Mouse (Mus musculus) R1 (cell line): ENCODE data around the gene Tnni3.
A peak's percentile ranks its signal among the peaks of the same experiment; 100 is the strongest.

ENCODE experiments used
- DNase-seq: peaks from one replicate; pipeline ENCODE4 v3.0.0-alpha.2; 2018; ENCODE audit warnings: low read depth, low spot score

Tnni3 gene

GRCm38 (mm10) chr7:4499034-4499433 is 25.0 kb downstream of the Tnni3 start:
- no peak for DNase-seq

DNA sequence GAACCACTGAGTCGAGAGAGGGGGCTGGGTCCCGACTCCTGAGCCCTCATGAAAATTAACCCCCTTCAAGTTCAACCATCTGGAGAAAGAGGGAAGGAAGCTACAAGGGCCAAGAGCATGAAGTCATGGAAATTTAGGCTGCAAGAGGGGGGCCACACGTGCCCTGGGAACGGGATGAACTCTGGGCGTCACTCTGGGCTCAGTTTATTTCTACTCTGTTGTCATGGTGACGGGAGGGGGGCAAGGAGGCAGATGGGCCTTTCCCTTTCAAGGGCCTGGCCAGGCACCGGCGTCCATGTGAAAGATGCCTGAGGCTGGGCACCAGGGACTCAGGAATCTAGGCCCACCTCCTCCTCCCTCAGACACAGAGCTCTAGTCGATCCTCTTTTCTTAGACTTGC is 25.8 kb downstream of the Tnni3 start:
- no peak for DNase-seq

DNA sequence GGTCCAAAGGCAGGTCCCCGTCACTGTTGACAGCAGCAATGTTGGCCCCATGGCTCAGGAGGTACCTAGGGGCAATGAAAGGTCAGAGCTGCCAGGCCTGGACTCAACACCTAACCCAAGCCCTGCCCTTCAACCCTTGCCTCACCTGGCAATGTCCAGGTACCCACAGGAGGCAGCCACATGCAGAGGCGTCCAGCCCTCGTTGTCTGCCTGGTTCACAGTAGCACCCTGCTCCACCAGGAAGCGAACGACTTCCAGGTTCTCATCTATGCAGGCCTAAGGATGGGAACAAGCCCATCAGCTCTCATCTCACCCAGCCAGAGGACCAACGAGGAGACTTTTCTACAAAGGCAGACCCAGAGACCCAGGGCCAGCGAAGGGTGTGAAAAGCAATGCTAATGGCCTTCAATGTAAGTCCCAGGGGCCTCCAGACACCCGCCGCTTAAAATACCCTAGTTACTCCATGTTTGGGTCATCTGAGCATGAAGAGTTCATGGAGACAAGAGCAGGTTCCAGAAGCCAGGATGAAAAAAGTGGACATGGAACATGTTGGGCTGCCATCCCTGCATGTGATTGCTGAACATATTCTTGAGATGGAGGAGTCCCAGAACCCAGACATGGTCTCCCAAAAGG is 26.6 kb downstream of the Tnni3 start:
- no peak for DNase-seq

DNA sequence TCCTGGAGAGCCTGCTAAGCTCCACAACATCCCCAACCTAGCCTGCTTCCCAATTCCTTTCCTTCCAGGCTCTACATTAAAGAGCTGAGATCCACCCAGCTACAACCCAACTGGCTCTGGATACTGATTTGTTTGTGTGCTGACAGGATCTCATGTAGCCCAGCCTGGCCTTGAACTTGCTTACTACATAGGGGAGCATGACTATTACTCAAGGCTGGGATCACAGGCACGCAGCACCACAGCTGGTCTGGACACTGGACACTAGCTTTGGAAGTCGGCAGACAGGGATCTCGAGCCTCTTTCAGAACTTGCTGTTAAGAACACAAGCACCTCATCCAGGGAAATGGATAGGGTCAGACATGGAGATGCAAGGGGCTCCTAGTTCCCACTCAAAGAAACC is 27.6 kb downstream of the Tnni3 start:
- no peak for DNase-seq

GRCm38 (mm10) chr7:4493991-4494390 is 30.0 kb downstream of the Tnni3 start:
- no peak for DNase-seq

DNA sequence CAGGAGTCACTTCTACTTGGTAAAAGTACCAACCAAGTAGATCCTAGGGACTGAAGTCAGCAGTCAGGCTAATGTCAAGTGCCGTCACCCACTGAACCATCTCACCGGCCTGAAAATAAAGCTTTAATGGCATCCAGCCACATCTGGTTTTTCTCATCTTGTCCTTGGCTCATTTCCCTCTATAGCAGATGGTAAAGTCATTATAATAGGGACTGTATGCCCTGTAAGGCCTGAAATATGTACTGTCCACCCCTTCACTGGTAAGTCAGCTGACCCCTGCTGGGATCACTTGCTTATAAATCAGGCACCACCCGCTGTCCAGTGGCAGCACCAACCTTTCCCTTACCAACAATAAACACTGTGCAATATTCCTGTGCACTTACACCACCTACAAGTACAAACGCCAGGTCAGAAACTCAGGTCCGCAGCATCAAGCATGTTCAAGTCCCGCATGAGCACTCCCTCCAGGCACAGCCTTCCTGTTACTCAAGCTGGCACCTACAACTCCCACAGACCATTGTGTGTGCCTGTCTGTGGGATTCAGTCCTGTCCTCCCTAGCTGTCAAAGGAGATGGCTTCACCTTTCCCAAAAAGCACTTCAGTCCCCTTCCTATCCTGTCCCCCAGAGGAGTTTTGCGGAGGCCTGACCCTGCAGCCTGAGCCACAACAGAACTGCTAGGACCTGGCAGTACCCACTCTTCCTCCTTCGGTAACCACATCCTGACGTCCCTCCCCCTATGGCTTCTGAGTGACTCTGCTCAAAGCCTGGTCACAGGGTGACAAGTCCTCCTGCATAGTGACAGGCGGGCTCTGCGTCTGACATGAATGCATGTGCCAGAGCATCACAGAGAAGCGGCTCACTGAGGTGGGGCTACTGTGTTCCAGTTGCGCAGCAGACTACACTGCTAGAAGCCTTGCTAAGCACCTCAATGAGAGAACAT is 31.5 kb downstream of the Tnni3 start:
- no peak for DNase-seq

GRCm38 (mm10) chr7:4491308-4491707 is 32.7 kb downstream of the Tnni3 start:
- no peak for DNase-seq

DNA sequence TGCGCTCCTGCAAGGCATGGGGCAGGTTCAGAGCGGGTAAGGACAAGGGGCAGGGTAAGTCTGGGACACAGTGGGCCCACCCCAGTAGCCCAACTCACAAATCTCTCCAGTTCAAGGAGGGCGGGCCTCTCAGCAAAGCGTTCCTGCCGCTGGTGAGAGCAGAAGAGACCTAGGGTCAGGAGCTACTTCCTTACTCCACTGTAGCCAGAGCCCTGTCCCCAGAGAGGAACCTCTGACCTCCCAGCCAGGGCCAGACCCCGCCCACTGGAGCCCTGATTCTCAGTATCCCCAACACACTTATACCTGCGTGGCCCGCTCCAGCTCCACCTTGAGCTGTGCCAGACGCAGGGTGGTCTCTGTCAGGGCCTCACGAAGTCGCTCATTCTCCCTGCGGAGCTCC is 41.7 kb downstream of the Tnni3 start:
- no peak for DNase-seq

GRCm38 (mm10) chr7:4479674-4480073 is 44.4 kb downstream of the Tnni3 start:
- DNase-seq: peak; percentile 79

GRCm38 (mm10) chr7:4478796-4479291 is 45.2 kb downstream of the Tnni3 start:
- no peak for DNase-seq

DNA sequence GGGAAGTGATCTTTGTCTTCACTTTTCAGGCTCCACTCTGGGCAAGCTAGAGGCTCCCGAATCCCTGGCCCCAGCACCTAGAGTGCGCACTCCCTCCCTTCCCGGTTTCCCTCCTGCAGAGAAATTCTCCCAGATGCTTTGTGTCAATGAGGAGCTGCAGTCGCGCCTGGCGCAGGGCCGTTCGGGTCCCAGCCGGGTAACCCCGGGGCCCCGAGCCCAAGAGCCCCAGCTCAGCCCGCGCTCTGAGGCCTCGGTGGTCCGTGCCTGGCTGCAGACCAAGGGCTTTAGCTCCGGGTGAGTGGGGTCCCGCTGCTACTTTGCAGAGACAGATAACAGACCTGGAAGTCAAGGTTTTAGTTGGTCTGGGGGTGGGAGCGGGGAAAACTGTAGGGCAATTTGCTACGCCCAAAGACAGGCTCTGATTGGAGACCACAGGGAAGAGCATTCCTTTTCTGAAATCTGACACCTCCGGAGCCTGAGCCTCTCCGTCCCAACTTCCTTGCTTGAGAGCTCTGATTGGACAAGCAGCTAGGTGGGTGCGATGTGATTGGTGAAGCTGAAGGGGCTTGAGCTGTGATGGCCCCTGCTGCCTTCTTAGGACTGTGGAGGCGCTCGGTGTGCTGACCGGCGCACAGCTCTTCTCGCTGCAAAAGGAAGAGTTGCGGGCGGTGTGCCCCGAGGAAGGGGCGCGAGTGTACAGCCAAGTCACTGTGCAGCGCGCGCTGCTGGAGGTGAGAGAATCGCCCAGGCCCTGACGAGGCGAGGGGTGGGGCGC is 45.8 kb downstream of the Tnni3 start:
- peak; percentile 99 for DNase-seq

DNA sequence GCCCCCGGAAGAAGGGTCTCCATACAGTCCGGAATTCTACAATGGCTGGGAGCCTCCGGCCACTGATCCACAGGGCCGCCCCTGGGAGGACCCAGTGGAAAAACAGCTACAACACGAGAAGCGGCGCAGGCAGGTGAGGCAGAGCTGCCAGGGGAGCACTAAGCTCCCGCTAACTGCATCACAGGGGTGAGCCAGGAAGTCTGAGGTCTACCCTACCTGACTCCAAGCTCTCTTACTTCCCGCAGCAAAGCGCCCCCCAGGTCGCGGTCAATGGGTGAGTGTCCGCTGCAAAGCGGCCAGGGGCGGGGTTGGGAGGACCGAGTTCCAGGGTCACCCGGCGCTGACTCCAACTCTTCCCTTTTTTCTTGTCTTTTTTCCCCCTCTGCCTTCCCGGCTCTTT is 50.1 kb downstream of the Tnni3 start:
- DNase-seq: no peak

DNA sequence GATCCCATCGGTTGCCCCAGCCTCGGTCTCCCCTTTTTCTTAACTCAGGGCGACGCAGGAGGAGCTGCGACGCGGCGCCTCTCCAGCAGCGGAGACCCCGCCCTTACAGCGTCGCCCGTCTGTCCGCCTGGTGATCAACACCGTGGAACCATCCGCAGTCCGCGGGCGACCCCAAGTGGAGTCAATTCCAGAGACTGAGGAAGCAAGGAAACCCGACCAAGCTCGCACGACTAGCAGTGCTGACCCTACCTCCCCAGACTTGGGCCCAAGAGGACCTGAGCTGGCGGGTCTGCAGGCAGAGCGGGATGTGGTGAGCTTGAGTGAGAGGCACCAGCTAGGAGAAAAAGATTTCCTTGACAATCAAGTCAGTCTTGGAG is 52.9 kb downstream of the Tnni3 start:
- DNase-seq: peak; percentile 85

DNA sequence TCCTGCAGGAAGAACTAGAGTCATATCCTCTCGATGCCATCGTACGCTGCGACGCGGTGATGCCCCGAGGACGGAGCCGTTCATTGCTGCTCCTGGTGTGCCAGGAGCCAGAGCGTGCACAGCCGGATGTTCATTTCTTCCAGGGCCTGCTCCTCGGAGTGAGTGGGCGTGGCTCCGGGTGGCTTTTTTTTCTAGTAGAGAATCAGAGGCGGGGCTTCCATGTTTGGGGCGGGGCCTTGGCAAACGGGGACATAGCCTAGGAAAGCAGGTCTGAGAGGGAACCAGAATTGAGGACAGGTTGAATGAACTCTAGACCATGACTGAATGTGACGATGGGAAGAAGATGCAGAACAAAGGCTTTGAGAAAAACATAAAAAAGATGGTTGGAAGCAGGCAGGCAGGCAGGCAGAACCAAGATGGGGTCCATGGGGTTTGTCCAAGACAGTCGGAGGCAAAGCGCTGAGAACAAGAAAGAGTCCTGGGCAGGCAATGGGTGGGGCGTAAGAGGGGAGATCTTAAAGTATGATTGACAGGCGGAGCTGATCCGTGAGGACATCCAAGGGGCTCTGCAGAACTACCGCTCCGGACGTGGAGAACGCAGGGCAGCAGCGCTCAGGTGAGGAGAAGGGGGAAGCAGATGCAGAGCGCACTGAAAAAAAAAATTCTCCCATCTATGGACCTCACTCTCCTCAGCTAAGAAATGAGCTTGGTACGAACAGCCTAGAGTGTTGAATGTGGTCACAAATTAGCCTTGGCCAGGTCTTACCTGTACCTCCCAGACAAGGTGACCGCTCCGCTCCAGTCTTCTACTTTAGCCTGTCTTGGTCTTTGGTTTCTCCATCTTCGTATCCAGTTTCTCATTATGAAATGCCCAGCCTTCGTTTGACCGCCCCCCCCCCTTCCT is 53.5 kb downstream of the Tnni3 start:
- peak; percentile 89 for DNase-seq
